ENCODE assay signal across 8 mouse cellular contexts in genomic region chrX:52441798-52442197, GRCm38 (mm10).
A peak's percentile ranks its signal among the peaks of the same experiment; 100 is the strongest.
DNase-seq lines count a peak whose midpoint lies in the region.

No protein-coding gene starts in this region.

- peak; percentile 11 to 17 for DNase-seq in cerebellum, postnatal 10 days
- DNase-seq in cerebellum, adult 11-12 months = no peak
- peak; percentile 4 for DNase-seq in layer of hippocampus, adult 11-12 months (ENCODE audit: low spot score)
- no peak for DNase-seq in layer of hippocampus, adult 8-10 months (ENCODE audit: low spot score in 2 of 2)
- peak; percentile 9 for DNase-seq in thymus, postnatal 4 days
- no peak for DNase-seq in thymus, postnatal 25 days
- DNase-seq in urinary bladder, postnatal 4 days (ENCODE audit: low spot score in 2 of 2) = no peak
- no peak for DNase-seq in gastrocnemius, adult 18-20 months (ENCODE audit: low spot score)

Comparison
In these comparisons a context has a peak if more than half of its experiments do, and no peak if none do; other contexts are left out.
1. DNase-seq: peak in cerebellum, postnatal 10 days (2 of 2), layer of hippocampus, adult 11-12 months (single experiment) and thymus, postnatal 4 days (single experiment); none in cerebellum, adult 11-12 months (single experiment), layer of hippocampus, adult 8-10 months (0 of 2), thymus, postnatal 25 days (single experiment), urinary bladder, postnatal 4 days (0 of 2) and gastrocnemius, adult 18-20 months (single experiment).